Mouse (Mus musculus): ENCODE data around the gene Adcy5. TPM values are rescaled to one million over a fixed set of nuclear protein-coding genes. Genes with fewer than 3 reads are reported as not detected.

Gene Adcy5
- total RNA-seq, 4 experiments from 2014 or later, result 51.4 to 56.2 (median 54.6) TPM

DNA sequence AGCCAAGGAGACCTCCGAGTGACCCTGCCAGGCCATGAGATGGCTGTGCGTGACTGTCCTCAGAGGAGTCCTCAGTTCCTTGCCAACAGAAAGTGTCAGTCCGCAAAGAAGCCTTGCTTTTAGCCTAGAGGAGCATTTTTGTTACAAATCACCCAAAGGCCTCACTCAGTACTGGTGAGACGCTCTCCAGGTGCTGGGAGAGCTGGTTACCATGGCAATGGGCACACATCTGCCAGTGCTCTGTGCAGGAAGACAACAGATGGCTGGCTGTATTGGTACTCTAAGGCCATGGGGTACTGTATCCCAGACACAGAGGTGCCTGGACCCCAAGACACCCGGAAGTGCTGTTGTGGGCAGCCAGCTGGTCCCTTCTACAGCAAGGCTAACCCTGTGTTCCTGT is 51.0 kb downstream of the Adcy5 start:
- no peak for DNase-seq (ENCODE audit: low spot score)

- DNase-seq (ENCODE audit: low spot score), result no peak
Observed at GRCm38 (mm10) chr16:35206426-35206825, 51.7 kb downstream of the Adcy5 start.

- DNase-seq (ENCODE audit: low spot score), result no peak
Observed at GRCm38 (mm10) chr16:35208796-35209195, 54.1 kb downstream of the Adcy5 start.

DNA sequence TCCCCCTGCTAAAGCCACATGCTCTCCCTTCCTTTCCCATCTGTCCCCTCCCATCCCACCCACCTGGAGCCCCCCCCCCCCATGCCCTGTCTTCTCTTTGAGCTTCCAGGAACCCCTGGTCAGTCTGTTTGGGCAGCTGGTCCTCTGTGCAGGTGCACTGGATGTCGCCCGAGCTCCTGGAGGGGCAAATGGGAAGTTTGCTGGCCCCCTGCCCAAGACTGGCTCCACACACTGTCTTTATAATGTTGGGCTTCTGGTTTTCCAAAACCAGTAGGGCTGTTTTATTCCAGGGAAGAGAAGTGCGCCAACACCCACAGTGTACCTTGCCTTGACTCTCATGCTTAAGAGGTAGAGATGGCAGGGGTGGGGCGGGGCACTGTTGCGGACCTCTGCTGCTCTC is 55.1 kb downstream of the Adcy5 start:
- DNase-seq (ENCODE audit: low spot score), result no peak

- DNase-seq (ENCODE audit: low spot score), result no peak
Observed at GRCm38 (mm10) chr16:35215047-35215446, 60.4 kb downstream of the Adcy5 start.

GRCm38 (mm10) chr16:35215498-35215897 is 60.8 kb downstream of the Adcy5 start:
- no peak for DNase-seq (ENCODE audit: low spot score)

DNA sequence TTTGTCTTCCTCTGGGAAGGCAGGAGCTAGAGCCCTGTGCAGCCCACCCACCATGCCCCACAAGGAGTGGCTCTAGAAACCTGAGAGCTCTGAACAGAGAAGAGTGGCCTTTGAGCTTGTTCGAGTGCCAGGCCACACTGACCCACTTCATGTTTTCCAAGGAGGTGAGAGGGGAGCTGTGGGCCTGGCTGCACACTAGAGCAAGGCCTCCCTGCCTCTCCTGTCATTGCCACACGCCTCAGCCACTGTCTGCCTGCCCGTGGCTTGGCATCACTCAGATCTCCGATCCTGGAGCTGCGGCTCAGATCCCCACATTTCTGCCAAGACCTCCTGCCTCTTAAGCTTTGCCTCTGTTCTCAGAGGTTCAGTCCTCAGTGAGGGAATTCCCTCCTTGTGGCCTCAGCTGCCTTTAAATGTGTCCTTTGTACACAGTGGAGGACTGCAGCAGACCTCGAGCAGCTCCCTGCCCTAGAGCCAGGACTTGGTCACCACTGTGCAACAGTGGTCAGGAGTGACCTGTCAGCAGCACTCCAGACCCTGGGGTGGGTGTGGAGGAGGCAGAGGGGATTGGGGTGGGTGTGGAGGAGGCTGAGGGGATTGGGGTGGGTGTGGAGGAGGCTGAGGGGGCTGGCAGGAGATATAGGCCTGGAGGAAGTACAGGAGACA is 62.3 kb downstream of the Adcy5 start:
- no peak for DNase-seq (ENCODE audit: low spot score)

GRCm38 (mm10) chr16:35220412-35220811 is 65.7 kb downstream of the Adcy5 start:
- DNase-seq (ENCODE audit: low spot score), result no peak

DNA sequence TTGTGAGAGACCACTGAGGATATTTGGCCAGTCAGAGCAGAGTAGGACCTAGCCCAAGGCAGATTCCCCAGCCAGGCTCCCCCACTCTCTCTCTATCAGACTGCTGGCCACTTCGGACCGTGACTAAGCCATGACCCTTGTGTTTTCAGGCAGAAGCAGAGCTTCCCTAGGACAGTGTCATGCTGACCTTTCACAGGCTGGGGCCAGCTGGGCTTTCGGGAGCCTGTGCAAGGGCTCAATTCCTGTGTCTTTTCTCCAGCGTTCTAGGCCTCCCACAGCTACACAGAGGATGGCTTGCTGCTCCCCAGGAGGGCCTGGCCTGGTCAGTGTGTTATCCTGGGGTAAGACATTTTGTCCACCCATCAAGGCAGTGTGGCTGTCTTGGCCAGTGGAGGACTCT is 66.9 kb downstream of the Adcy5 start:
- DNase-seq (ENCODE audit: low spot score), result no peak

GRCm38 (mm10) chr16:35223930-35224329 is 69.3 kb downstream of the Adcy5 start:
- no peak for DNase-seq (ENCODE audit: low spot score)

GRCm38 (mm10) chr16:35224716-35225115 is 70.0 kb downstream of the Adcy5 start:
- DNase-seq (ENCODE audit: low spot score), result no peak

DNA sequence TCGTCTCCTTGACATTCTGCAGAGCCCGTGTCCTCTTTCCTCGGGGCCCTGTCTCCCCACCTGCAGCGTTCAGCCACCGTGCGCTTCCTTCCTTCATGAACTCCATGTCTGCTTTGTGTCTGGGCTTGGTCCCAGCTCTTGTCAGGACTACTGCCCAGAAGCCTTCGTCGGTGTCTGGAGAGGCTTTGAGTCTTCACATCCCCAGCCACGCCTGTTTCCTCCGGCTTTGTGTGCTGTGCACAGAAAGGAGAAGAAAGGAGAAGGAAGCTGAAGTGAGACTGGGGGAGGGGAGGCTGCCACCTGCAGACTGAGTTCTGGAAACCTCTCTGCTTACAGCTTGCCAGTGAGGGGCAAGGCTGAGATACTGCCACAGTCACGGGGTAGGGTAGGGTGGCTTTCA is 74.9 kb downstream of the Adcy5 start:
- DNase-seq (ENCODE audit: low spot score), result no peak

GRCm38 (mm10) chr16:35232153-35232750 is 77.6 kb downstream of the Adcy5 start:
- DNase-seq (ENCODE audit: low spot score), result no peak

DNA sequence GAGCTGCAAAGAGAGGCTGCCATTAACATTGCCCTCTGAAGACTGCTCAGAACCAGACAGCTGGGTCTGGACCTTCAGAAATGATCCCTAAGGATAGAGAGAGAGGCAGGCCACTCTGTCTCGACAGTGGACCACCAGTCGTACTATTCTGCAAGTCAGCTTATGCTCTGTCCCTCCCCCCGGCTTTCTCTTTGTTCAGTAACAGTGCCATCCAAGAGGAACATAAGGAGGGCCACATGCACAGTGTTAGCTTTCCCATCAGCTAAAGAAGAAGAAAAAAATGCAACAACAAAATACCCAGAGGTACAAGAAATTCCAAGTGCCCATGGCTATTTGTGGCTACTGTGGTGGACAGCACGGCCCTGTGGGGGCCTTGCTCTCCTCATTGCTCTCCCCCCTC is 78.7 kb downstream of the Adcy5 start:
- no peak for DNase-seq (ENCODE audit: low spot score)

DNA sequence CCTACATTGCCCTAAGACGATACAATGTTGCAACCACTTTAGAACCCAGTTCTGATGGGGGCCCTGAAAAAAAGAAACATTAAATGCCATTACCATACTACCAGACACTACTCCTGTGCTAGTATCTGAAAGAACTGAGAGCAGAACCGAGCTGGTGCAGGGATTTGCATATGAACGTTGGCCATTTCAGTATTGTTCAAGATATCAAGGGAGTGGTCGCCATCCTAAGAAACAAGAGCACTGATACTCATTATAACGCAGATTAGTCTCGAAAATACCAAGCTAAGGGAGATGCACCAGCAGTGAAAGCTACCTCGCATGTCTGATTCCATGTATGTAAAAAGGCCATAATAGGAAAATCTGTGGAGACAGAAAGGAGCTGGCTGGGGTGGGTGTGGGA is 82.4 kb downstream of the Adcy5 start:
- DNase-seq (ENCODE audit: low spot score), result no peak

DNA sequence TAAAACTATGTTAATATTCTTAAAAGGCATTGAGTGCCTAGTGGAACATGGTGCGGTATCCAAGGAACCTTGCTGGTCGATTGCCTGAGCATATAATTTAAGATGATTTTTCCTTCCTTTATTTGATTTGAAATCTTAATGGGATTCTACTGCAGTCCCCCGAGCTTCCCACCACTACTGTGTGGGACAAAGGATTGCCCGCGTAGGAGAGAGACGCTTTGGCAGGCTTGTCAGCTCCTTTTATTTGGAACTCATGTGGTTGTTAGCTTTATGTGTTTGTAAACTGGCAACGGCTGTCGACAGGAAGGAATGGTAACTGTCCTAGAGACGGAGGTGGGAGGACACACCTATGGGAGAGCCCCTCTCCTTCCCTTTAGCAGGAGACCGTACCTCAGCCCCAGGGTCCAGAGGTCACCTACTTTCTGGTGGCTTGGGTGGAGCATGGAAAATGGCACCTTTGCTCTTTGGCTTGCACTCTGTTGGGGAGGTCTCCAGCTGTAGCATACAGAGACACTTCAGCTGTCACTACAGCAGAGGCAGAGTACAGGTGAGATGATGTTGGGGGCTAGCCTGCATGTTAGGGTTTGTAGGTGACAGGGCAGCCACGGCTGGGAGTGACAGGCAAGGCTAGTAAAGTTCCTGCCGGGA is 84.8 kb downstream of the Adcy5 start:
- DNase-seq (ENCODE audit: low spot score), result no peak

DNA sequence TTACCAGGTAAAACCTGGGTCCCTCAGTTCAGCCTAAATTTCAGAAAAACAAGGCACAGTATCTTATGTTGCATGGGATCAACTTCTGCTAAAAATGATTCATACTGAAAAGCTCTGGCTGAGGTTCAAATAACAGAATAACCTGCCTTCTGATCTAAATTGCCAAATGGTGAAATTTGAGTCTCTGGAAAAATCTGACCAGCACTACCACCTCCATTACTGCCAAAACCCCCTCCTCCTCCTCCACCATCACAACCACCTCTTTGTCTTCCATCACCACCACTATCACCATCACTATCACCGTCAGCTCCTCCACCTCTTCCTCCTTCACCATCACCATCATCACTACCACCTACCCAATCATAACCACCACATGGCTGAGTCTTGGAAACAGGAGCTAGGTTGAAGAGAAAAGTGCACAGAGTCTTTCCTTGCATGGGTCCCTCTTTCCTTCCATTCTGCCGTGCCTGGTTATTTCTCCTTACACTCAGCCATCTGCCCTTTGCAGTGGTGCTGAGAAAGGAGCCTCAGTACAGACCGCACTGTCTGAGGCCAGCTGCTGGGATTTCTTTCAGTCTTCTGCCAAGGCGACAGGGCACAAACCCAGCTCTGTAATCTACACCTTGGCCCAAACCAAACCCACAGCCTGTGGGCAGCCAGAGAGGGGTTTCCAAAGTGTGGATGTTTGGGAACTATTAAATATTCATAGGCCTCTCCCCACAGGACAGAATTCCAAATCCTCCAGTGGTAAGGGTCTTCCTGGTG is 85.5 kb downstream of the Adcy5 start:
- no peak for DNase-seq (ENCODE audit: low spot score)

DNA sequence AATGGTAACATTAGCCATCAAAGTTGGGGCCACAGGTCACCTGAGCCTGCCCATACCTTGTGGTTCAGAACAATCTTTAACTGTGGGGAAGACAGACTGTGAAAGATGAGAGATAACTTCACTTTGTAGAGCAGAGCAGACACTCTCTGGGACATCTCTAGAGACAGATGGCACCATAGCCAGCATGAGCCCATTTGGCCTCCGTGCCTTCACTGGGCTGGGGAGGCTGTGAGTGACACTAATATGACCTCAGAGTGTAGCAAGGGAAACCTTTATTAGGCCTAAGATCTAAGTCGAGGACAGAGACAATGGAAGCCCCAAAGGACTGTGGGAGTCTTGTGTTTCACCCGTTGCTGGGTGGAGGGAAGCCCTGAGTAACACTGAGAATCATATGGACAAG is 92.7 kb downstream of the Adcy5 start:
- no peak for DNase-seq (ENCODE audit: low spot score)

DNA sequence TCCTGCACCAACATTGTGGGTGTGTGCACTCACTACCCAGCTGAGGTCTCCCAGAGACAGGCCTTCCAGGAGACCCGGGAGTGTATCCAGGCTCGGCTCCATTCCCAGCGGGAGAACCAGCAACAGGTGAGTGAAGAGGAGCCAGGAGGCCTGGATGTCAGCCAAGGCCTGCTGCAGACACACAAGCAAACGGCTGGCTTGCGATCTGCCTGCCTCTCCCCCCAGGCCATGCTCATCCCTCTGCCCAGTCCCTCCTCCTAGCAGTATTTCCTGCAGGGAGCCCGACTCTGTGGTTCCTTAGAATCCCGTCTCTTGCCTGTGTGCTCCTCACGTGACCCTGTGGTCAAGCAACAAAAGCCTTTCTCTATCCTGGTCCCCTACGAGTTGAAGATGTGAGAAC is 94.1 kb downstream of the Adcy5 start:
- peak; percentile 44 for DNase-seq (ENCODE audit: low spot score)

DNA sequence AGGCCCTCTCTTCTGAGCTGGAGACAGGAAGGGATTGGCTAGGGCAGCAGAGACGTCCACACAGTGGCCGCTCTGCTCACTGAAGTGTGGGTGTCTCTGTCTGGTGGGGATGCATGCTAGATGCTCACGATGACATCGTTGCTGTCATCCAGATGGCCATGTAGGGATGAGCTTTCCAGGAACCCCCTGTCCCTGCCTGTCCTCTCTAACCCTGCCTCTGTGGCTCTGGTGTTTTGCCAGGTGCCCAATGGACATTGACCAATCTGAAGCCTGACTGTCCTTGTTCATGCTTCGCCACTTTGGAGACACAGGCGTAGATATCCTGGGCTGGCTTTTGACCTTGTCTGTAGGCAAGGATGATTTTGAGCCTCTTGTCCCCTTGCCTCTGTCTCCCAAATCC is 95.1 kb downstream of the Adcy5 start:
- DNase-seq (ENCODE audit: low spot score), result no peak

DNA sequence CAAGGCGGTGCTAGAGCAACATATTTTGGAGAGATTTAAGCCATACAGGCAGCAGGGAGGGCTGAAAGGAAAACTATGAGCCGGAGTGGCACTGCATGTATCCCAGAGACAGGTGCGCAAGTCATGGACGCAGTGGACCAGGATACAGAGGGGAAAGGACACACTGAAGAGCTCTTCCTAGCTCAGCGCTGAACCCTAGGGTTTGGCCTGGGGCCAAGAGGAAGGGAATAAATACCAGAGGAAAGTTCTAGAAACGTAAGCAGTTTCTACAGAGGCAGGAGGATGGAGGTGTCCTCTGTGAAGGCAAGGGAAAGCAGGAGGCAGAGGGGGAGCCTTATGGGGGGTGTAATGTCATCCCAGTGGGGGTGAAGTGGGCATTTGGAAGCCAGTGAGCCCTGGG is 97.0 kb downstream of the Adcy5 start:
- no peak for DNase-seq (ENCODE audit: low spot score)

DNA sequence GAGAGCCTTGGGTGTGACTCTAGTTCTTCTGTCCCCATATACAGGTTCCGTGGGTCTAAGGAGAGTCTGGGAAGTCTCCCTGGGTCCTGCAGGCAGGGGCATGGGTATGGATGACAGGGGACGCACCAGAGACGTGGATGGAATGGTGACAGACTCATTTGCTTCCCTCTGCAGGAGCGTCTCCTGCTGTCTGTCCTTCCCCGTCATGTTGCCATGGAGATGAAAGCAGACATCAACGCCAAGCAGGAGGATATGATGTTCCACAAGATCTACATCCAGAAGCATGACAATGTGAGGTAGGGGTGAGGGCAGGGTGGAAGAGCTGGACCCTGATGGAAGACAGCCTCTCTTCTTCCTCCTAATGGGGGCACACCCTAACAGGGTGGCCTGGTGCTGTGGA is 98.3 kb downstream of the Adcy5 start:
- DNase-seq (ENCODE audit: low spot score), result no peak

GRCm38 (mm10) chr16:35255981-35256380 is 101.3 kb downstream of the Adcy5 start:
- DNase-seq (ENCODE audit: low spot score), result peak; percentile 21

Data from heart, adult 8-10 months (tissue).